Mouse (Mus musculus): ENCODE measurements around the gene St6galnac3. TPM values are rescaled to one million over a fixed set of nuclear protein-coding genes. Genes with fewer than 3 reads are reported as not detected.

St6galnac3 gene
- total RNA-seq, 4 experiments from 2014 or later = 19.2 to 25.5 (median 24.8) TPM

GRCm38 (mm10) chr3:153475919-153476318, 249.1 kb downstream of the St6galnac3 start:
- no peak for DNase-seq (ENCODE audit: low spot score in 2 of 2)

GRCm38 (mm10) chr3:153475461-153475860, 249.5 kb downstream of the St6galnac3 start:
- DNase-seq (ENCODE audit: low spot score in 2 of 2) = no peak

DNA sequence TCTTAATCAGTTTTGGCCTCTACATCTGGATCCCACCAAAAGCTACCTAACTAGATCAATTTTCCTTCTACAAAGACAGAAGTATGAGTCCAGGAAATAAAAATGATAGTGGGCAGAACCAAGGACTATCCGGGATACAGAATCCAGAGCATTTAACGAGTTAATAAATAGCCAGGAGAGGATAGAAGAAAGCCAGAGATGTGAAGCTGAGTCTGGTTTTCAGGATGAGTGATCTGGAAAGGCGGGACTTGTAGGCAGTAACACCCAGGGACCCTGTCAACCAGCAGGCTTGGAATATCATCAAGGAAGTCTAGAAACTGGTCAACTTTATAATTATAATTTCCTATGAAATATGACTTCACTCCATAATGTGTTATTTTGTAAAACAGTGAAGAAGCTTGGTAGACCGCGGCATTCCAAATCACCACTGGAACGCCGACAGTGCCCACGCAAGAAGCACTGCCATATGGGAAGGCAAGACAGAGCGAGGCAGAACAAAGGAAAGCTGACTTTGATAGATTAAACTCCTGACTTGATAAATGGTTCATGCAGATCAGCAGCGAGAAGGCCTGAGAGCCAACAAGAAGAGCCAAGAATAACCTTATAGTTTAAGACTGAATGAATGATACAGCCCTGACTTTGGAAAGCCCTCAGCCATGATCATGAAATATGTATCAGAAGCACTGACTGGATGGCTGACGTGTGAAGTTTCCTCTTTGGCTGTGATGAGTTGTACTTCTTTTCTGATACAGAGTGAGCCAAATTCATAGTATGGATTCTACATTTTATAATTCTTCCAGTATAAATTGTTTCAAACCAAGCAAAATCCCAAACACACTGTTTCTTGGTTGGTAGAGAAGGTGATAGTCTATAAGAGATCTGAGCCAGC, 252.1 kb downstream of the St6galnac3 start:
- DNase-seq (ENCODE audit: low spot score in 2 of 2) = peak in 1 of 2 experiments; percentile 30

GRCm38 (mm10) chr3:153463849-153464248, 261.1 kb downstream of the St6galnac3 start:
- no peak for DNase-seq (ENCODE audit: low spot score in 2 of 2)

DNA sequence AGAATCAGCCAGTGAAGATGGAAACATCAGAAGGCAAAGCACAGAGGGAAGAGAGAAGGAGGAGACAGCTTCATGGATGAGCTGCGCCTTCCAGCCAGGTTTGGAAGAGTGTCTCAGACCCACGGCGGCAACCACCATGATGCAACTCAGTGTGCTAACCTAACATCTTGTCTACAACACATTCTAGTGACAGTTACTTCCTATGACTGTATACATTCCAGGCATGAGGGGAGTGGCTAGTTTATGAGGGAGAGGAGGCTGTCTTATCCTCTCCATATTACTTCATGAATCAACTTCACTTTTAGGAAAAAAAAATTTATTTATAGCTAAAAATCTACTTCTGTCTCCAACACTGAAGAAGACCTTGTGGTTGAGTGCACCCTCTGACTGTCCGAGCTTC, 264.8 kb downstream of the St6galnac3 start:
- DNase-seq (ENCODE audit: low spot score in 2 of 2) = no peak

GRCm38 (mm10) chr3:153458593-153458992, 266.4 kb downstream of the St6galnac3 start:
- no peak for DNase-seq (ENCODE audit: low spot score in 2 of 2)

DNA sequence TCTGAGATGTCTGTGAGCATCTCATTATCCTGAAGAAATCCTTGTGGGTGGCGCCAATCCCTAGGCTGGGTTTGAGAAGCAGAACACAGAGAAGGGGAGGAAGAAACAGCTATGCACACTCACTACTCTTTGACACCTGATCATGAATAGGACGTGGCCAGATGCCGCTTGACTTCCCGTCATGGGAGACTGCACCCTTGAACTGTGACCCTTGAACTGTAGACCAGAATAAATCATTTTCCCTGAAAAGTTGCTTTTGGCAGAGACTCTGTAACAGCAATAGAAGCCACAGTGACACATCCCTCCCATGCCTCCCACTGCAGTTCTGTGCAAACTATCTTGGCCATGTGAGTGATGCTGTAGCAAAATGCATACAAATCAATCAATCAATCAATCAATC, 267.3 kb downstream of the St6galnac3 start:
- no peak for DNase-seq (ENCODE audit: low spot score in 2 of 2)

- no peak for DNase-seq (ENCODE audit: low spot score in 2 of 2)
Observed at GRCm38 (mm10) chr3:153457203-153457602, 267.8 kb downstream of the St6galnac3 start.

DNA sequence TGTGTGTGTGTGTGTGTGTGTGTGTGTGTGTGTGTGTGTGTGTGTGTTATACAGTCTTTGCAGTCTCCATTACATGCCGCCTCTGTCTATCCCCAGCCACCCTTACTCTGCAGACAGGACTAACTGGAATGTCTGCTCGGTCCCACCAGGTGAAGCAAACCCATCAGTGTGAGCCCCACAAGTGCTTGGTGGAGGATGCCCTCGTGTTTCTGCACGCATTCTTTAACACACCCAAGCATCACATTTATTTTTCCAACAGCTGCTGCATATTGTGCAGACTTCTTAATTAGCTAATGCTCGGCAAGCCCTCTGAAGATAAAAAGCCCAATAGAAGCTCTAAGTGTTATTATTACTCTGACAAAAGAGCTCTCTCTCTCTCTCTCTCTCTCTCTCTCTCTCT, 268.7 kb downstream of the St6galnac3 start:
- no peak for DNase-seq (ENCODE audit: low spot score in 2 of 2)

- no peak for DNase-seq (ENCODE audit: low spot score in 2 of 2)
Observed at GRCm38 (mm10) chr3:153453127-153454049, 271.6 kb downstream of the St6galnac3 start.

GRCm38 (mm10) chr3:153452299-153452996, 272.5 kb downstream of the St6galnac3 start:
- no peak for DNase-seq (ENCODE audit: low spot score in 2 of 2)

DNA sequence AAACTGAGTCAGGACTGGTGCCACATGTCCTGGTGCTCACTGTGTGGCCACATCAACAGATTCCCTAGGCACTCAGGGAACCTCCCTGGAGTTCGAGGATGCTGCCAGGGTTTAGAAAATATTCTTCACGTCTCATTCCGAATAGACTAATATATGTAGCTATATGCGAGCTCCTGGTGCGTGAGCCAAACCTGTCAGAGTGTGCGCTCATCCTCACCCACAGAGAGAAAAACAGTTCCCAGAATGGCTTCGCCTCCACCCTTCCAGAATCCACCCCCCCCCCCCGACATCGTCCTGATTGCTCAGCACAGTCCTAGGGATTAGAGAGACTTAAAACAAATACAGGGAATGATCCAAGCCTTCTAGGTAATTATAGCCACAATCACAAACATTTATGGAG, 283.6 kb downstream of the St6galnac3 start:
- peak in 1 of 2 experiments; percentile 58 for DNase-seq (ENCODE audit: low spot score in 2 of 2)

DNA sequence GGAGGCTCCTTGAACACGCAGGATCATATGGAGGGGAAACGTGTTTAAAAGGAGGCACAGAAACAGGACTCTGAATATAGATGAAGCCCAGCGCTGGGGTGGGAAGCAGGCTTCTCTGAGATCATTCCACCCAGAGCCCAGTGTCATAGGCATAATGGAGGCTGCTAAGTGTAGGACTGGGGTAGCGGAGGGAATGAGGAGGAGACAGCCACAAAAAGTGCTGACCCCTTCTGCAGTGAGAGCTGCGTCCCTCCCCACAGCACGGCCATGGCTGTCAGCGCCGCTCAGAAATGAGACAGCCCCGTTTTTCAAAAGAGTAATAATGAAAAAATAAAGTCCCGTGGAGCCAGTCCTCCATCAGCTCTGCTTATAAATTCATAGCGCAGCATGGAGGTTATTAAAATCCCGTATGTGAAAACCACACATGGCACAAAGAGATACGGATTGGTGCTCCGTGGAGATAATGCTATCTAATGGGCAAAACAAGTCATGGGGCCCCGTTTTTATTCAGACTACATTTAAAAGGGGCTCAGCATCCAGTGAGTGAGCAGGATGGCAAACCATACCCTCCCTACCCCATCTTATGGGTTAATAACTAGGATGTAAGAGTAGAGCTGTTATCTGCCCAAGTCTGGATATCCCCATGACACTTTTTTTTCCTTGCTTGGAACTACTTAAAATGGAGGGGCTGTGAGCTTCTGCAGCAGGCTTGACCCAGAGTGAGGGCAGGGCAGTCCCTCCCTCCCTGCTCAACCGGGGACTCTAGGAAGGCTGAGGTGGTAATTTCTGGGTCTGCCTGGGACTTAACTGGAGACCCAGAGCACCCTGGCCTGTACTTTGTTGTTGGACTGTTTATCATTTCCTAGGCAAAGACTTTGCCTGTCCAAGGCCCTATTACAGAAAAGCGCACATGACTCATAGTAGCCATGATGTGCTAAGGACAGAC, 288.6 kb downstream of the St6galnac3 start:
- no peak for DNase-seq (ENCODE audit: low spot score in 2 of 2)

GRCm38 (mm10) chr3:153433010-153433409, 292.0 kb downstream of the St6galnac3 start:
- no peak for DNase-seq (ENCODE audit: low spot score in 2 of 2)

DNA sequence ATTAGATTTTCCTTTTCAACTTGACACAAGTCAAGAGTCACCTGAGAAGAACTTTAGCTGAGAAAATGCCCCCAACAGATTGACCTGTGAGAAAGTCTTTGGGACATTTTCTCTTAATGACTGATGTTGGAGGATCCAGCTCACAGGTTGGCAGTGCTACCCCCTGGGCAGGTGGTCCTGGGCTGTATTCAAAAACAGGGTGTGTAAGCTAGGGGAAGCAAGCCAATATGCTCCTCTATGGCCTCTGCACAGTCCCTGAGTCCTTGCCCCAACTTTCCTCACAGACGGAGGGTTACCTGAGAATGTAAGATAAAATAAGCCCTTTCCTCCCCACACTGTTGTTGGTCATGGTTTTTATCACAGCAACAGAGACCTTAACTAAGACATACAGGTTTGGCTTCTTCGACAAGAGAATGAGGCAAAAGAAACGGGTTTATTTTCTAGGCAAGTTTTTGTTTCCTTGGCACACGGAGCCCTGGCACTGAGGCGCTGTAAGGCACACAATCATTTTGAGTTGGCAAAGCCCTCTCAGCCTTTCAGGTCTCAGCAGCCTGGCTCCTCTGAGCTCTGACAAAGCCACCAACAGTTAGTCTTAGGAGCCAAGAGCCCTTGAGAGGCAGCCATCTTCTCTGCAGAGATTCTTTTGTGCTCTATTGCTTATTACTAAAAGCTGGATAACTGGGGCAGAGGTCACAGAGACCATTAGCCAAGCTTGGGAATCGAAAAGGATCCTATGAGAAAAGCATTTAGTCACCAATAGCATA, 292.7 kb downstream of the St6galnac3 start:
- no peak for DNase-seq (ENCODE audit: low spot score in 2 of 2)

DNA sequence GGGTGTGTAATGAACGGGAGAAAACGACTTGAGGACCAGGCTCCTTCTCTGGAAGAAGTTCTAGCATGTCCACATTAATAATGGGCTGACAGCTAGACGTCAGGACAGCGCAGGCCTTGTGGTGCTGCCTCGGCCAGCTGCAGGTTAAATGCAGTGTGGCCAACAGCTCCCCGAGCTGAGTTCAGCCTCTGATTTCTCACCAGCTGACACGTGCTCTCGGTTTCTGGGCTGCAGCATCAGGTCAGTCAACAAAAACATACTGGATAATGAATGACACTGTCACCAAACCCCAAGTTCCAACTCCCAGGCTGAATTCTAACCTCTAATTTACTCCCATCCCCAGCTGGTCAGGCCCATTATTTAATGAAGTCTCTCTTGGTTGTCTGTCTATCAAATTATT, 295.1 kb downstream of the St6galnac3 start:
- DNase-seq (ENCODE audit: low spot score in 2 of 2) = no peak

DNA sequence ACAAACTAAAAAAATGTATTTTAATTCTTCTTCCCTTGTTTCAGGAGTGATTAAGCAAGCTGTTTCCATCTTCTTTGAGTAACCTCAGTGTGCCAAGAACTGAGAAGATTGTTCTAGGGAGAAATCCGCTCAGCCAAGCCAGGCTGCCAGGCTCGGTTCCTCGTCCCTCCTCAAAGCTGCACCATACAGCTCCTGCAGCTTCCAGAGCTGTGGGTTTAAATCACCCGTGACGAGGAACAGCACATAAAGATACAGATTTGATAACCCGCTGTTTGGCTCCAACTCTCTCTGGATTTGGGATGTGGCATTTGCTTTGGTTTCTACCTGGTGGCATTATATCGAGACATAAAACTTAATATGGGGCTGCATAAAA, 303.1 kb downstream of the St6galnac3 start:
- no peak for DNase-seq (ENCODE audit: low spot score in 2 of 2)

- no peak for DNase-seq (ENCODE audit: low spot score in 2 of 2)
Observed at GRCm38 (mm10) chr3:153421060-153421917, 303.7 kb downstream of the St6galnac3 start.

DNA sequence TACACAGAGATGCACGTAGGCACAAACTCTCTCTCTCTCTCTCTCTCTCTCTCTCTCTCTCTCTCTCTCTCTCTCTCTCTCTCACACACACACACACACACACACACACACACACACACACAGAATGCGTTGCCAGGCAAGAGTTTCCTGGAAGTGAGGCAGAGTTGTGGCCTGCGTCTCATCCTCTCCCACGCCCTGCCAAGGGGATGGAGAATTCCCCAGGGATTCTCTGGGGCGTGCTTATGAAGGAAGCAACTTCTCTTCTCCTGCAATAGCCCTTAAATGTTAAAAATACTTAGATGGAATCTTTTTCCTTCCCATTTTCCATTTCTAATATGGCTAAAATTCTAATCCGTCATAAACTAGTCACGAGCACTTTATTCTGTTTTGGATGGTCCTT, 305.6 kb downstream of the St6galnac3 start:
- no peak for DNase-seq (ENCODE audit: low spot score in 2 of 2)

Measured in left cerebral cortex, adult 8-10 months (tissue).